25 mouse cellular contexts compared by ENCODE assay signal in the genomic region with DNA sequence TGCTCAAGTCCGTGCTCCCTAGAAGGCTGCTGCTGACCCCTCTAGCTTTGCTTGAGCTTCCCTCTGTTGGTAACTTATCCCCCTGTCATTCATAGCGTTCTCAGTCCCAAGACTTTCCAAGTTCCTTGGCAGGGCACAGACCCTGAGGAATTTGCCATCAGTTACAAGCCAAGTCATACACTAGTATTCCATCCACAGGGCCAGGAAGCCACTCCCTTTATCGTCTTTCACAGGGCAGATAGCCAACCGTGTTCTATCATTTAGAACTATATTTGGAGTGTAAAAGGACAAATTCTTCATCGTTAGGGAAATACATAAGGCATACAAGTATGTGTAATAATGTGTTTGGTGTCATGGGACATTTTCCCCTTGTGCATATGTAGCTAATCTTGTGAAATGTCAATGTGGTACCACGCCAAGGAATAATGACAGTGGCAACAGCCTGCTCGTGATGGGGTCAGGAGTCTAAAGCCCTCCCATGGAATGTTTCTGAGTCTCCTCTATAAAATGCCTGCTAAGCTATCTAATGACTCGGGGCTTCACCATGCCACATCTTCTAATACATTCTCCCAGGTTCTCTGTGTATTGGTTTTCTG.
A peak's percentile ranks its signal among the peaks of the same experiment; 100 is the strongest.
DNase-seq lines count a peak whose midpoint lies in the region; ATAC-seq lines count a peak whose summit lies in the region.
"Had no signal": no experiment of that assay in that cellular context is flagged by ENCODE, and none has a peak within 500 bp of the region (broad histone marks: within the 10 kb centered on the region; RNA-seq: fewer than 3 reads in every experiment).

No protein-coding gene starts in this region.

- peak; percentile 65; the same call in 1 of the 2 replicates for ATAC-seq in lung, embryonic 15.5 days (ENCODE audit: borderline replicate concordance, extremely low read depth, low FRiP score, low TSS enrichment)
- ATAC-seq: CD4-positive, CD25-positive, alpha-beta regulatory T cell, adult 4 months; forebrain, embryonic 15.5 days; hindbrain, embryonic 16.5 days; inflammation-experienced regulatory T-cells, adult 6 months had no signal

- no peaks in the 10 kb centered on the region for H3K9me3 ChIP-seq in heart, embryonic 10.5 days
- no peaks in the 10 kb centered on the region for H3K9me3 ChIP-seq in lung, embryonic 15.5 days
- H3K9me3 ChIP-seq: embryonic facial prominence, embryonic 15.5 days; forebrain, embryonic 10.5 days; forebrain, embryonic 15.5 days; G1E; heart, embryonic 15.5 days had no signal

- no peaks in the 10 kb centered on the region for H3K27me3 ChIP-seq in heart, embryonic 10.5 days (ENCODE audit: insufficient read depth, poor library complexity, severe bottlenecking)
- H3K27me3 ChIP-seq in lung, embryonic 15.5 days: no peaks in the 10 kb centered on the region
- H3K27me3 ChIP-seq: embryonic facial prominence, embryonic 15.5 days; forebrain, embryonic 15.5 days; heart, embryonic 15.5 days had no signal

- DNase-seq in adrenal gland, postnatal 10 days: peak; percentile 20
- DNase-seq in adrenal gland, postnatal 4 days (ENCODE audit: low spot score in 2 of 2): no peak
- DNase-seq in heart, postnatal 4 days: peak; percentile 30
- DNase-seq in heart, embryonic 10.5 days (ENCODE audit: low spot score): no peak
- DNase-seq in lung, adult 18-20 months: no peak
- peak; percentile 7 for DNase-seq in lung, postnatal 14 days
- DNase-seq in embryo, embryonic 10 days (ENCODE audit: low spot score): no peak
- DNase-seq: adrenal gland, adult 8-10 months; B cell, adult 2 months; cerebellum, adult 2 months; cerebellum, postnatal 10 days; embryo, embryonic 11 days; gastrocnemius, postnatal 25 days; heart, postnatal 14 days had no signal

- no peaks in the 10 kb centered on the region for H3K36me3 ChIP-seq in heart, embryonic 10.5 days
- no peaks in the 10 kb centered on the region for H3K36me3 ChIP-seq in lung, embryonic 15.5 days
- H3K36me3 ChIP-seq: embryonic facial prominence, embryonic 15.5 days; forebrain, embryonic 10.5 days; forebrain, embryonic 15.5 days; G1E; heart, embryonic 15.5 days had no signal

- H3K9ac ChIP-seq in lung, embryonic 15.5 days: no peak overlapping the region
- H3K9ac ChIP-seq: embryonic facial prominence, embryonic 15.5 days; forebrain, embryonic 15.5 days; heart, embryonic 15.5 days had no signal

- WGBS in heart, embryonic 10.5 days: 76% methylated on average over 8 of the region's 8 CpGs
- WGBS in lung, embryonic 15.5 days: 47% methylated on average over 8 of the region's 8 CpGs

- no peaks in the 10 kb centered on the region for H3K4me1 ChIP-seq in heart, embryonic 10.5 days
- no peaks in the 10 kb centered on the region for H3K4me1 ChIP-seq in lung, embryonic 15.5 days
- H3K4me1 ChIP-seq: embryonic facial prominence, embryonic 15.5 days; heart, embryonic 15.5 days had no signal

- H3K4me2 ChIP-seq in lung, embryonic 15.5 days: no peak overlapping the region
- H3K4me2 ChIP-seq: embryonic facial prominence, embryonic 15.5 days; forebrain, embryonic 15.5 days; heart, embryonic 11.5 days; heart, embryonic 15.5 days had no signal

- no peak overlapping the region for H3K27ac ChIP-seq in heart, embryonic 10.5 days
- no peak overlapping the region for H3K27ac ChIP-seq in lung, embryonic 15.5 days
- H3K27ac ChIP-seq: embryonic facial prominence, embryonic 15.5 days; forebrain, embryonic 10.5 days; forebrain, embryonic 15.5 days; heart, embryonic 15.5 days had no signal

- H3K4me3 ChIP-seq in heart, embryonic 10.5 days: no peak overlapping the region
- H3K4me3 ChIP-seq in lung, embryonic 15.5 days: no peak overlapping the region
- H3K4me3 ChIP-seq: embryonic facial prominence, embryonic 15.5 days; erythroblast, embryonic 14.5 days; forebrain, embryonic 10.5 days; forebrain, embryonic 15.5 days; heart, embryonic 15.5 days had no signal

Comparison
In these comparisons a context has a peak if more than half of its experiments do, and no peak if none do; other contexts are left out.
1. DNase-seq: peak in adrenal gland, postnatal 10 days (single experiment), heart, postnatal 4 days (single experiment) and lung, postnatal 14 days (single experiment); none in adrenal gland, postnatal 4 days (0 of 2), heart, embryonic 10.5 days (single experiment), lung, adult 18-20 months (0 of 2) and embryo, embryonic 10 days (single experiment).